Mouse (Mus musculus) embryo, embryonic 11.5 days (tissue): Measurements from ENCODE around the gene Hmgb2.
"Not testable (repeated sequence)": the region's sequence is repeated elsewhere in the genome, so short reads cannot be mapped to it uniquely, and the experiment has no call there.

Source experiments
- DNase-seq: peaks from one replicate; pipeline ENCODE4 v3.0.0-alpha.2; 2012; ENCODE audit warnings: low read depth, low spot score

Hmgb2 gene

GRCm38 (mm10) chr8:57511316-57512118 is at the start of gene Hmgb2:
Hmgb2 (plus strand) TSS chr8:57511907.
- peak; percentile 99 for DNase-seq

GRCm38 (mm10) chr8:57462839-57463238 is 48.9 kb upstream of the Hmgb2 start:
- no peak for DNase-seq

GRCm38 (mm10) chr8:57463757-57464156 is 48.0 kb upstream of the Hmgb2 start:
- no peak for DNase-seq

GRCm38 (mm10) chr8:57468624-57469023 is 43.1 kb upstream of the Hmgb2 start:
- no peak for DNase-seq

GRCm38 (mm10) chr8:57470863-57471262 is 40.8 kb upstream of the Hmgb2 start:
- DNase-seq = no peak

- no peak for DNase-seq
Observed at GRCm38 (mm10) chr8:57473751-57474150, 38.0 kb upstream of the Hmgb2 start.

- no peak for DNase-seq
Observed at GRCm38 (mm10) chr8:57478406-57478805, 33.3 kb upstream of the Hmgb2 start.

GRCm38 (mm10) chr8:57479700-57480099 is 32.0 kb upstream of the Hmgb2 start:
- DNase-seq = no peak

- DNase-seq = no peak
Observed at GRCm38 (mm10) chr8:57480606-57481005, 31.1 kb upstream of the Hmgb2 start.

GRCm38 (mm10) chr8:57486491-57487440 is 24.9 kb upstream of the Hmgb2 start:
- DNase-seq = peak; percentile 43

GRCm38 (mm10) chr8:57487441-57488155 is 24.1 kb upstream of the Hmgb2 start, which contains the start of gene Sap30:
Sap30 (minus strand) TSS chr8:57487860.
- peak; percentile 98 for DNase-seq

GRCm38 (mm10) chr8:57488312-57488765 is 23.4 kb upstream of the Hmgb2 start:
- DNase-seq = peak; percentile 32

GRCm38 (mm10) chr8:57489366-57489765 is 22.3 kb upstream of the Hmgb2 start:
- no peak for DNase-seq

GRCm38 (mm10) chr8:57489896-57490295 is 21.8 kb upstream of the Hmgb2 start:
- DNase-seq = no peak

GRCm38 (mm10) chr8:57491873-57492272 is 19.8 kb upstream of the Hmgb2 start:
- no peak for DNase-seq

- DNase-seq = no peak
Observed at GRCm38 (mm10) chr8:57498494-57498846, 13.2 kb upstream of the Hmgb2 start.

GRCm38 (mm10) chr8:57498847-57499511 is 12.7 kb upstream of the Hmgb2 start:
- DNase-seq = no peak

GRCm38 (mm10) chr8:57503641-57504040 is 8.1 kb upstream of the Hmgb2 start:
- DNase-seq = no peak

- DNase-seq = not testable (repeated sequence)
Observed at GRCm38 (mm10) chr8:57505500-57505899, 6.2 kb upstream of the Hmgb2 start.

GRCm38 (mm10) chr8:57507556-57508063 is 4.1 kb upstream of the Hmgb2 start:
- no peak for DNase-seq

- DNase-seq = no peak
Observed at GRCm38 (mm10) chr8:57508657-57509056, 3.0 kb upstream of the Hmgb2 start.
